Mouse (Mus musculus): ENCODE measurements around the gene Scn5a. TPM values are rescaled to one million over a fixed set of nuclear protein-coding genes. Genes with fewer than 3 reads are reported as not detected.

Scn5a gene
- polyA plus RNA-seq, 1 experiment from 2014 or later, result 0.11 TPM

DNA sequence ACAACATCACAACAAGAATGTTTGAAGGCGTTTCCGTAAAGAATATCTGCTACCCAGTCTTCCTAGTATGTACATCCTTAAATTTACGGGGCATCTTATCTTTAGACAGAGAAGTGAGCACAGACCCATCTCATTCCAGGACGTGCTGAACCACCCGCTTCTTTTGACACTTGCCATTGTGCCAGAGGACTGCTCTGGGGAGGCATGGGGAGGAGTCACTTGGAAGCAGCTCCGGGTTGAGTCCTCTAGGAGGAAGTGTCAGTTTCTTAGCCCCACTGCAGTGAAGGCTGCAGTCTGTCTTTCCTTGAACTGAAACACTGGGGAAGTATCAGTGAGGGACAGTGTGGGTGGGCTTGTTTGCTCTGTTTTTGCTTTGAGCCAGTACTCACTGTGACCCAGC, 133.1 kb downstream of the Scn5a start:
- ATAC-seq (ENCODE audit: low FRiP score, low TSS enrichment) (no peak), DNase-seq (no peak)
- H3K9me3 ChIP-seq (ENCODE audit: control insufficient read depth, low read length), result no peaks in the 10 kb centered on the region
- peak overlapping the region; percentile 89 for H3K9ac ChIP-seq (replicated peaks; ENCODE audit: low read length)
- peak overlapping the region; percentile 91 for H3K4me2 ChIP-seq (ENCODE audit: low read length)
- H3K27ac ChIP-seq (replicated peaks; ENCODE audit: low read depth, low read length), result no peak overlapping the region; the same call in 1 of the 2 replicates
- H3K4me3 ChIP-seq (replicated peaks; ENCODE audit: low read depth, low read length), result peak overlapping the region; percentile 79
- H3K36me3 ChIP-seq (ENCODE audit: control insufficient read depth, insufficient read depth, low read length), result peaks cover 47% of the 10 kb centered on the region
- no peaks in the 10 kb centered on the region for H3K27me3 ChIP-seq (ENCODE audit: control insufficient read depth, insufficient read depth, low read length)
- H3K4me1 ChIP-seq (ENCODE audit: control insufficient read depth, insufficient read depth, low read length), result peaks cover 10% of the 10 kb centered on the region
- 41% methylated on average over 6 of the region's 6 CpGs for WGBS

GRCm38 (mm10) chr9:119444738-119445429, 133.9 kb downstream of the Scn5a start, which contains the start of gene Exog:
TSS of gene Exog (plus strand) at chr9:119444943.
- peak within 1 kb of the TSS; percentile 83 for H3K27ac ChIP-seq (replicated peaks; ENCODE audit: low read depth, low read length)
- peak within 1 kb of the TSS; percentile 91 for H3K4me2 ChIP-seq (ENCODE audit: low read length)
- peaks cover 10% of the 10 kb centered on the region for H3K4me1 ChIP-seq (ENCODE audit: control insufficient read depth, insufficient read depth, low read length)
- no peaks in the 10 kb centered on the region for H3K9me3 ChIP-seq (ENCODE audit: control insufficient read depth, low read length)
- peaks cover 46% of the 10 kb centered on the region for H3K36me3 ChIP-seq (ENCODE audit: control insufficient read depth, insufficient read depth, low read length)
- H3K4me3 ChIP-seq (replicated peaks; ENCODE audit: low read depth, low read length), result peak within 1 kb of the TSS; percentile 79
- H3K27me3 ChIP-seq (ENCODE audit: control insufficient read depth, insufficient read depth, low read length), result no peaks in the 10 kb centered on the region
- peak within 1 kb of the TSS; percentile 89 for H3K9ac ChIP-seq (replicated peaks; ENCODE audit: low read length)
- peak; percentile 89 for ATAC-seq (ENCODE audit: low FRiP score, low TSS enrichment)
- under 1% methylated on average over 52 of the region's 52 CpGs for WGBS
- DNase-seq, result peak; percentile 100

DNA sequence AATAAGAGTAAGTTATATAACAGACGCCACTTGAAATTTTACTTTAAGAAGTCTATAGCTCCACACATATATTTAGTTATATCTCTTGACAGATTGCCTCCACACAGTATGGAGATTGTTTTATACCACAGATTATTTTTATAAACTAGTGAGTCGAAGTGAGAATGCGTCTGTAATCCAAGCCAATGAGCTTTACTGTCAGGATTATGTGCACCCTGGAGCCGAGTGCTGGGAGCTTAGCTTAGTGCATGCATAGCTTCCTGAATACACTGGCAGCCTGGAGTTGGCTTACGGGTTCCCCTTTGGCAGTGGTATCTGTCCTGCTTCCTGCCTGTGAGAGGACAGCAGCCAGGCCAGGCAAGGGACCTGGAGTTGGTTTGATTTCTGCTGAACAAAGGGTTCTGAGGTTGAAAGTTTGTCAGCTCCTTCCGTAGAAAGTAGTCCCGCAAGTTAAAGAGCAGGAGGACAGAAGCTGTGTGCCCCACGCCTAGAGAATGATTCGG, 140.3 kb downstream of the Scn5a start:
- Histone ChIP-seq H3K9me3 (ENCODE audit: control insufficient read depth, low read length) (no peaks in the 10 kb centered on the region), H3K27ac (replicated peaks; ENCODE audit: low read depth, low read length) (no peak overlapping the region), H3K4me2 (ENCODE audit: low read length) (no peak overlapping the region), H3K4me1 (ENCODE audit: control insufficient read depth, insufficient read depth, low read length) (no peaks in the 10 kb centered on the region), H3K27me3 (ENCODE audit: control insufficient read depth, insufficient read depth, low read length) (no peaks in the 10 kb centered on the region), H3K9ac (replicated peaks; ENCODE audit: low read length) (no peak overlapping the region), H3K36me3 (ENCODE audit: control insufficient read depth, insufficient read depth, low read length) (peaks cover 76% of the 10 kb centered on the region), H3K4me3 (replicated peaks; ENCODE audit: low read depth, low read length) (no peak overlapping the region)
- DNase-seq (no peak), ATAC-seq (ENCODE audit: low FRiP score, low TSS enrichment) (no peak)
- WGBS, result 92% methylated on average over 9 of the region's 9 CpGs

- no peaks in the 10 kb centered on the region for H3K9me3 ChIP-seq (ENCODE audit: control insufficient read depth, low read length)
- no peak overlapping the region for H3K27ac ChIP-seq (replicated peaks; ENCODE audit: low read depth, low read length)
- H3K4me2 ChIP-seq (ENCODE audit: low read length), result no peak overlapping the region
- no peak overlapping the region for H3K4me3 ChIP-seq (replicated peaks; ENCODE audit: low read depth, low read length)
- no peaks in the 10 kb centered on the region for H3K27me3 ChIP-seq (ENCODE audit: control insufficient read depth, insufficient read depth, low read length)
- no peak for DNase-seq
- H3K36me3 ChIP-seq (ENCODE audit: control insufficient read depth, insufficient read depth, low read length), result peaks cover 80% of the 10 kb centered on the region
- H3K9ac ChIP-seq (replicated peaks; ENCODE audit: low read length), result no peak overlapping the region
- H3K4me1 ChIP-seq (ENCODE audit: control insufficient read depth, insufficient read depth, low read length), result no peaks in the 10 kb centered on the region
- WGBS, result 94% methylated on average over 12 of the region's 12 CpGs
- ATAC-seq (ENCODE audit: low FRiP score, low TSS enrichment), result no peak
Measured at GRCm38 (mm10) chr9:119438065-119438464, 140.8 kb downstream of the Scn5a start.

DNA sequence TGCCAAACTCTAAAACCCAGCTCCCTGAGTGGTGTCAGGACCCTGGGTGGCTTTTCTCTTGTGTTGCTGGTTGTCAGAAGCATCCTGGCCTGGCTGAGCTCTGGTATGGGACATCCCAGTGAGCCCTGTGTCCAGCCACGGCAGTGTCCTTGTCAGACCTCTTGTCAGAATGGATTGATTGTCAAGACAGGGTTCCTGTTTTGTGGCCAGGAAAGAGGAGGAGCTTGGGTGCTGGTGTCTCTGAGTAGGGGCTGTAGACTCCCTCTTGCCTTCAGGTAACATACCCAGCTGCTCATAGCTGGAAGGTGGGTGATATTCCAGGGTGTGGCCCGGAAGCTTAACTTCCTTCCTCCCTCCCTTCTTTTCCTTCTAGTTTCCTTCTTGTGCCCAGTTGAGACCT, 143.0 kb downstream of the Scn5a start:
- no peaks in the 10 kb centered on the region for H3K27me3 ChIP-seq (ENCODE audit: control insufficient read depth, insufficient read depth, low read length)
- no peak overlapping the region for H3K4me2 ChIP-seq (ENCODE audit: low read length)
- H3K27ac ChIP-seq (replicated peaks; ENCODE audit: low read depth, low read length), result no peak overlapping the region
- no peak overlapping the region for H3K4me3 ChIP-seq (replicated peaks; ENCODE audit: low read depth, low read length)
- no peak for DNase-seq
- 90% methylated on average over 2 of the region's 2 CpGs for WGBS
- ATAC-seq (ENCODE audit: low FRiP score, low TSS enrichment), result no peak
- H3K9ac ChIP-seq (replicated peaks; ENCODE audit: low read length), result no peak overlapping the region
- no peaks in the 10 kb centered on the region for H3K9me3 ChIP-seq (ENCODE audit: control insufficient read depth, low read length)
- H3K36me3 ChIP-seq (ENCODE audit: control insufficient read depth, insufficient read depth, low read length), result peaks cover 93% of the 10 kb centered on the region
- no peaks in the 10 kb centered on the region for H3K4me1 ChIP-seq (ENCODE audit: control insufficient read depth, insufficient read depth, low read length)

Other genes starting within 250 kb of the Scn5a start
- gene Acaa1a, start 239.3 kb downstream of the Scn5a start, polyA plus RNA-seq (2014; fragmentation: Nextera tagmentation; extraction: Ambion mirVana), result 85.4 and 92.0 TPM in 2 replicates
- 3.4 and 5.6 TPM in 2 replicates for gene Myd88, start 237.6 kb downstream of the Scn5a start, polyA plus RNA-seq (2014; fragmentation: Nextera tagmentation; extraction: Ambion mirVana)
- gene Xylb, start 221.6 kb downstream of the Scn5a start, polyA plus RNA-seq (2014; fragmentation: Nextera tagmentation; extraction: Ambion mirVana), result 1.5 and 2.4 TPM in 2 replicates
- gene Slc22a14, start 213.5 kb downstream of the Scn5a start, polyA plus RNA-seq (2014; fragmentation: Nextera tagmentation; extraction: Ambion mirVana), result not detected in 2 replicates
- 69.3 and 69.9 TPM in 2 replicates for gene Acvr2b, start 176.9 kb downstream of the Scn5a start, polyA plus RNA-seq (2014; fragmentation: Nextera tagmentation; extraction: Ambion mirVana)
- 51.2 and 56.0 TPM in 2 replicates for gene Exog, start 134.1 kb downstream of the Scn5a start, polyA plus RNA-seq (2014; fragmentation: Nextera tagmentation; extraction: Ambion mirVana)
- gene Scn10a, start 140.3 kb upstream of the Scn5a start, polyA plus RNA-seq (2014; fragmentation: Nextera tagmentation; extraction: Ambion mirVana), result 0.04 TPM in 1 of 2 replicates, not detected in the other
- gene Scn11a, start 246.4 kb upstream of the Scn5a start, polyA plus RNA-seq (2014; fragmentation: Nextera tagmentation; extraction: Ambion mirVana), result 0.13 and 0.29 TPM in 2 replicates